Mouse (Mus musculus): Measurements from ENCODE around the gene Pogz.

GRCm38 (mm10) chr3:94792258-94792657, 45.1 kb upstream of the Pogz start:
- TF ChIP-seq CTCF (IDR thresholded peaks at IDR 0.05; ENCODE audit: borderline replicate concordance, insufficient read depth, low read depth, low read length): no peak
- TF ChIP-seq POLR2A (IDR thresholded peaks at IDR 0.05; ENCODE audit: borderline replicate concordance, insufficient read depth, low read length): no peak

All from cerebellum, adult 2 months (tissue).